Mouse (Mus musculus) heart, adult 18-20 months (tissue): ENCODE results near the gene Mmd. TPM values are rescaled to one million over a fixed set of nuclear protein-coding genes. Genes with fewer than 3 reads are reported as not detected.

Experiments used
- DNase-seq, 2 experiments: peaks; one replicate each; pipeline ENCODE4 v3.0.0; 2021 to 2022; ENCODE audit warnings: mixed read lengths in 1 of 2
- total RNA-seq, 2 experiments: library from RNA; stranded (reverse); gene quantifications; 2 replicates each; pipeline ENCODE4 v1.2.3; 2021

Mmd gene
- total RNA-seq, 2 experiments from 2014 or later = 25.4 to 29.9 TPM

GRCm38 (mm10) chr11:90283601-90284000, 34.3 kb downstream of the Mmd start:
- DNase-seq = no peak

- DNase-seq = no peak
Observed at GRCm38 (mm10) chr11:90284079-90284478, 34.8 kb downstream of the Mmd start.

GRCm38 (mm10) chr11:90284623-90285022, 35.4 kb downstream of the Mmd start:
- DNase-seq = no peak

GRCm38 (mm10) chr11:90286550-90287154, 37.4 kb downstream of the Mmd start:
- DNase-seq = no peak

- no peak for DNase-seq
Observed at GRCm38 (mm10) chr11:90291156-90291555, 41.9 kb downstream of the Mmd start.

GRCm38 (mm10) chr11:90292766-90293165, 43.5 kb downstream of the Mmd start:
- DNase-seq = no peak

- DNase-seq = no peak
Observed at GRCm38 (mm10) chr11:90294622-90295021, 45.4 kb downstream of the Mmd start.

- no peak for DNase-seq
Observed at GRCm38 (mm10) chr11:90306067-90306466, 56.8 kb downstream of the Mmd start.

- DNase-seq = peak; percentile 58 to 82
Observed at GRCm38 (mm10) chr11:90306993-90307392, 57.7 kb downstream of the Mmd start.

- no peak for DNase-seq
Observed at GRCm38 (mm10) chr11:90314606-90315005, 65.3 kb downstream of the Mmd start.

GRCm38 (mm10) chr11:90317482-90317881, 68.2 kb downstream of the Mmd start:
- DNase-seq = peak; percentile 34 to 81

GRCm38 (mm10) chr11:90320922-90321321, 71.7 kb downstream of the Mmd start:
- no peak for DNase-seq

- DNase-seq = no peak
Observed at GRCm38 (mm10) chr11:90324597-90324996, 75.3 kb downstream of the Mmd start.

- DNase-seq = no peak
Observed at GRCm38 (mm10) chr11:90326146-90326545, 76.9 kb downstream of the Mmd start.

- peak; percentile 74 to 81 for DNase-seq
Observed at GRCm38 (mm10) chr11:90326836-90327235, 77.6 kb downstream of the Mmd start.

Other genes with a start within 250 kb of the Mmd start
- 1 to 10 TPM; 4.0 to 4.7 TPM for gene Pctp, start 246.6 kb upstream of the Mmd start, total RNA-seq
- gene Tmem100, start 219.1 kb upstream of the Mmd start, total RNA-seq = 10 to 100 TPM in 1 of 2 experiments, 1 to 10 TPM in 1; 9.8 to 15.2 TPM
- 1 to 10 TPM; 5.8 to 9.5 TPM for gene Gm45716, start 61.8 kb upstream of the Mmd start, total RNA-seq
- gene Hlf, start 141.4 kb downstream of the Mmd start, total RNA-seq = 10 to 100 TPM; 11.3 TPM